Mouse (Mus musculus) frontal cortex, adult 2 months (tissue): ENCODE results near the gene Cela1. TPM values are rescaled to one million over a fixed set of nuclear protein-coding genes. Genes with fewer than 3 reads are reported as not detected.

Experiments
- DNase-seq, 2 experiments: peaks; one replicate each; pipeline ENCODE4 v3.0.0; 2022; ENCODE audit warnings: low spot score in 1 of 2; ENCODE audit errors: extremely low spot score in 1 of 2
- polyA plus RNA-seq: library from polyadenylated mRNA; depleted of rRNA; stranded (reverse); fragments of >200 nt; gene quantifications from 2 replicates; pipeline ENCODE4 v1.2.3, GENCODE M21; 2012

The Cela1 gene
- polyA plus RNA-seq, 1 experiment = 6.7 TPM

GRCm38 (mm10) chr15:100673585-100674391, 13.9 kb downstream of the Cela1 start:
- no peak for DNase-seq

GRCm38 (mm10) chr15:100670833-100671232, 16.9 kb downstream of the Cela1 start:
- DNase-seq = no peak

DNA sequence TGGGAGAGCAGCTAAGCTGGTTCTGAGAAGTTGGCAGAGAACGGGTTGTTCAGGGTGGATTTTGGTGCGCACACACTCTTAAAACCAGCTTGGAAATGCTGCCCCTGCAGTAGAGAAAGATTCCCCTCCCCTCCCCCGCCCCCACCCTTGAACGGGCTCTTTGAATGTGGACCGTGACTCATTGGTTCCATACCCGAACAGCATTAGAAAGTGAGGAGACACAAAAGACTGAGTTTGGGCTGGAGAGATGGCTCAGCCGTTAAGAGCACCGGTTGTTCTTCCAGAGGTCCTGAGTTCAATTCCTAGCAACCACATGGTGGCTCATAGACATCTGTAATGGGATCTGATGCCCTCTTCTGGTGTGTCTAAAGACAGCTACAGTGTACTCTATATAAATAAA, 17.7 kb downstream of the Cela1 start:
- DNase-seq = no peak

- no peak for DNase-seq
Measured at GRCm38 (mm10) chr15:100669337-100669736, 18.4 kb downstream of the Cela1 start, which contains the start of gene Bin2. TSS of gene Bin2 (minus strand) at chr15:100669553.

GRCm38 (mm10) chr15:100667871-100668545, 19.7 kb downstream of the Cela1 start:
- DNase-seq = no peak

GRCm38 (mm10) chr15:100667420-100667819, 20.3 kb downstream of the Cela1 start:
- DNase-seq = no peak

DNA sequence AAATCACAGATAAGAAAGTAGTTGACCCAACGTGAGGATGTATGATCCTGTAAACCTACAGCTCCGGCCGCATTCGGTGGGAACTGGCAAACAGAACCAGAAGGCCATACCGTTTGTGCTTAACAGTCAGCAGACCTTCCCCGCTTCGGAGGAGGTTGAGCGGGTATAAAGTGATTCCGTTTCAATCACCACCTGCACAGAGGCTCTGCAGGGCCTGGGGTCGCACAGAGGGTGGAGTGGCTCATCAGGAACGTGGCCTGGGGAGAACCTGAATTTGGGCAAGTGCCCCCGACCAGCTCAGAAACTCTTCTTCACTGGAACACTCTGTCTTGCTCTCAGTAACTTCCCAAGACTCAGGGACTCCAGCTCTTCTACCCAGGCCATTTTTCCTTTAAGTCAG, 20.9 kb downstream of the Cela1 start:
- no peak for DNase-seq

GRCm38 (mm10) chr15:100666219-100666696, 21.5 kb downstream of the Cela1 start:
- DNase-seq = no peak

DNA sequence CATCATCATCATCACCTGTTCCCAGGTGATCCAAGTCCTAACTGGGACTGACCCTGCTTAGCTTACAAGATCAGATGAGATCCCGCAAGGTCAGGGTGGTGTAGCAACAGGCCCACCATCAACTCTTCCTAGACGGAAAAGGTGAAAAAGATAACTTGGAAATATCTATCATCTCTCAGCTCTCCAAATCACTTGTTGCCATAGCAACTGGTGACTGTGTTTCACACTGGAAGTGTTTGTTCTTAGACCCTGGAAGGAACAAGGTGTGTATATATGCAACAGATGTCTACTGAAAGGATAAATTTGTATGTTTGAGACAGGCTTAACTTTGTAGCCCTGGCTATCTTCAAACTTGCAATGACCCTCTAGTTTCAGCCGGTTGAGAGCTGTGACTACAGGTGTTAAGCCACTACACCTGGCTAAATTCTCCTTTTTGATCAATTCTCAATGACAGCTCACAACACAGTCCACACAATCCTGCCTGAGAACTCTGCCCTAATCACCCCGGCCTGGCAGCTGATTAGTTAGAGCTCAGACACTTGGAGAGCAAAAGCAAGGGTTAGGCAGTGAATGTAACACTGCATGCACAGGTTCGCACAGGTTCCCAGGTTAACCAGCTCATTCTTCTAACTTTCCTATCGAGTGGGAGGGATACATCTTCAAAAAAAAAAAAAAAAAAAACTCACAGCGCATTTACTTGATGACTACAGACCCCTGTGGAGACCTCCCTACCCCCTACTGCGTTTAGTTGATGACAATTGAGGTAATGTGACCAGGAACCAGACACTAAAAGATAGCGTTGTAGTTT, 22.1 kb downstream of the Cela1 start:
- no peak for DNase-seq

GRCm38 (mm10) chr15:100664813-100665274, 22.9 kb downstream of the Cela1 start:
- no peak for DNase-seq

- no peak for DNase-seq
Measured at GRCm38 (mm10) chr15:100660805-100661204, 26.9 kb downstream of the Cela1 start.

GRCm38 (mm10) chr15:100660306-100660705, 27.4 kb downstream of the Cela1 start:
- peak in 1 of 2 experiments; percentile 22 for DNase-seq

DNA sequence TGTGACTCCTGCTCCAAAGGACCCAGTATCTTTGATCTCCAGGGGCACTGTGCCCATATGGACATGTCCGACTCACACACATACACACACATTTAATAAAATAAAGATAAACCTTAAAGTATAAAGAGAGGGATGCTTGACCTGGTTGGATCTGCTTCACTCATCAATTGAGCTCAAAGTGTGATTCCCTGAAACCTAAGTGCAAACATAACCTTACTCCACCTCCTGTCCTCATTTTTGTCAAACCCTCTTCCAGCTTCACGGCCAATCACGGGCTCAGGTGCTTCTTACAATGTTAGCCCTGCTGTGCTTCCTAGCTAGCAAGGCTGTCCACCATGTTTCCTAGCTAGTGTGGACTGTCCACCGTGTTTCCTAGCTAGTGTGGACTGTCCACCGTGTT, 32.5 kb downstream of the Cela1 start:
- no peak for DNase-seq

DNA sequence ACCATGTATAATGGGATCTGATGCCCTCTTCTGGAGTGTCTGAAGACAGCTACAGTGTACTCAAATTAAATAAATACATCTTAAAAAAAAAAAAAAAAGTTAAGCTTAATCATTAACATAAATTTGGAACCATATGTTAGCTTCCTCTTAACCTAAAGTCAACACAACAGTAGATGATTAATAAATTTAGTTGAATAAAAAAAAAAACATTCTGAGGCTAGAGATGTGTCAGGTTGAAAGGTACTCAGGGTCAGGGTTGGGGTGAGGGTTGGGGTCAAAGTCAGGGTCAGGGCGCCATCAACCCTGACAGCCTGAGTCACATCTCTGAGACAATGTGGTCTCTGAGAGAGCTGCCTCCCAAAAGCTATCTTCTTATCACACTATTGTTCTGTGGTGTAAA, 33.5 kb downstream of the Cela1 start:
- DNase-seq = no peak

DNA sequence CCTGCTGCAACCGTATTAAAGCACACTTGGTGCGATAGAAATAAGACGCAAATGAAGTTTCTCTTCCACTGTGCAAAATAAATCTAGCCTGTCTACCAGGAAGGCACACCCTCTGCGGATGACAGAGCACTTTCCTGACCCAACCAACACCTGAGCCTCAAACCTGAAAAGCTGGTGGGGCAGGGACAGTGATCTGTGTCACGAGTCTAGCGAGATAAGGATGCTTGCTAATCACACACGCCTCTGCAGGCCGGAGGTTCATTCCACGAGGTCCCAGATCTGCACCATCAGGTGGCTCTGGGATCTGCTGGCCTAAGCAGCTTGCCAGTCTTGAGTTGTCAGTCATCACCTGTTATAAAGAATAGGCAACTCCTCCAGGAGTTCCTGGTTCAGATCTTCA, 36.1 kb downstream of the Cela1 start:
- no peak for DNase-seq

DNA sequence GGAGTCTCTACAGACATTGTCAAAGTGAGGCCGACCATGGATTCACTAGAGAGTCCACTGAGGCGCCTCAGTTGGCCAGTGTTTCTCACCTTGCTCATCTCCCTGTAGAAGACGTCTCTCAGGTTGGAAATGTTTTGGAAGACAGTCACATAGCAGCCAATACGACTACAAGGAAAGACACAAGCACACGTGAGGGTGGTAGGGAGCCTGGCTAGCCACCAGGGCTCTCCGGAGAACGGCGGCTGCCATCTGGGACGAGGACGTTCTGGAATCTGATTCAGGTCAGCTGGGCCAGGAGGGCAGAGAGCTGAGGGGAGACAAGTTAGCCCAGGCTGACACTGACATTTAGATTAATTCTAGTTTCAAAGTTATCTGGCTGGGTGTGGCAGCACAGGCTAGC, 37.6 kb downstream of the Cela1 start:
- DNase-seq = no peak

- no peak for DNase-seq
Measured at GRCm38 (mm10) chr15:100646161-100646560, 41.6 kb downstream of the Cela1 start.

- no peak for DNase-seq
Measured at GRCm38 (mm10) chr15:100642451-100642850, 45.3 kb downstream of the Cela1 start.

- no peak for DNase-seq
Measured at GRCm38 (mm10) chr15:100641226-100641810, 46.4 kb downstream of the Cela1 start.

DNA sequence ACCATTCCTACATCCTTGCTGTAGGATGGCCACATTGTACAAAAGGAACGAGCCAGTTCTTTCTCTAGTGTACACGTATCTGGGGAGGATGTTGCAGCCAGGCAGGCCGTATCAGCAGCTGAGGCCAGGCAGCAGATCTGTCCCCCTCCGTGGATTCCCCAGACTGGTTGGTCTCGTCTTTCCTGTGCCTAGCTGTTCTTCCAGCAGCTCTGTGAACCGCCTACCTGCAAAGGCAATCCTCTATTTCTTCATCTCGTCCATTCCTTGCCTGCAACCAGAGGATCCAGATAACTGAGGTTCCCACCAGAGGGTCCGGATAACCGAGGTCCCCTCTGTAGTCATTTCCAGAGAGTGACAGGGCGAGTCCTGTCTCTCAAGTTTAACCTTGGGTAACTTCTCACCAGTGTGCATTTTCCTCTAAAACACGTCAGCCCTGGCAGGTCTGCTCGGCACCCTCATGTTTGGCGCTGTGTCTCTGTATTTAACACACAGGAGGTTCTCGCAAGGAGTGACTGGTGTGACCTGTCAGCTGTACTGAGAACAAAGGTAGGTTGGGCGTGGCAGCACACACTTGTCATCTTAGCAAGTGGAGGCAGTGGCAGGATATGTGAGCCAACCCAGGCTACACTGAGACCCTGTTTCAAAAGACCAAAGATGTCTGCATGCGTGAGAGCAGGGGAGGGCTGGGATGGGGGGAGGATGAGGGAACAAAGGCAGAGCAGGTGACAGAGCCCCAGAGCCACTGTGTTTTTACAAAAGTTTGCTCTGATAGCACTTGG, 47.6 kb downstream of the Cela1 start:
- DNase-seq = no peak
